Mouse (Mus musculus): ENCODE measurements around the gene Gm28710. TPM values are rescaled to one million over a fixed set of nuclear protein-coding genes. Genes with fewer than 3 reads are reported as not detected.

Gene Gm28710
- total and polyA plus RNA-seq, 2 experiments from 2014 or later, result not detected

DNA sequence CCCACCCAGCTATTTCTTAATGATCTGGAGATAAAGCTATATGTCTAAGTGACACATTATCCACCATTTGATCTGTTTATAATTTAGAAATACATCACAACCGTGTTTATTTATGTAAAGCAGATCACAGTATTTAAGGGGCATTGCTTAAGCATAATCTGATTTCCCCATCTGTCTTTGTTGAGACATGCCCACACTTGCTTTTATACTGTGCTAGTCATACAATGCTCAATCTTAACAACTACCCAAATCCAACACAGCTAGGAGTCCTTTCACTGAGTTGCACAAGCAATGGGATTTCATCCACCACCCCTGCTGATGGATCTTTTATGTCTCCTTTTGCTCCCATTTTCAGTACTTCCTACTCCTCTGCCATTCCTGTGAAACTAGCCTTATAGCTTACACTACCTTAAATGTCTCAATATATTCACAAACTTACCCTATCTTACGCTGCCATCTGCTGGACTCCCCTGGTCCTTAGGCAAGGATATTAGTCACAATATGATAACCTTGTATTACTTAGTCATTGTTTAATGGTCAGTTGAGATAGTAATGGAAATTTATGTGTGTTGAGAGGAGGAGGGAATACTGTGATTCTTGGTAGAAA is 77.8 kb downstream of the Gm28710 start:
- ATAC-seq, result peak; percentile 82
- no peaks in the 10 kb centered on the region for H3K4me1 ChIP-seq (ENCODE audit: insufficient read depth)

GRCm38 (mm10) chr5:16894161-16894560 is 102.6 kb downstream of the Gm28710 start:
- H3K27me3 ChIP-seq (ENCODE audit: insufficient read depth, low read length), result no peaks in the 10 kb centered on the region
- 16% methylated on average over 1 of the region's 1 CpGs for WGBS
- H3K4me1 ChIP-seq (ENCODE audit: insufficient read depth), result no peaks in the 10 kb centered on the region
- ATAC-seq (no peak), DNase-seq (peak; percentile 18)
- no peaks in the 10 kb centered on the region for H3K36me3 ChIP-seq (ENCODE audit: insufficient read depth)
- H3K4me2 ChIP-seq (ENCODE audit: low read depth), result no peak overlapping the region
- no peak overlapping the region for H3K4me3 ChIP-seq (ENCODE audit: low read depth, low read length)
- TF ChIP-seq CTCF (IDR thresholded peaks at IDR 0.05; ENCODE audit: low read depth), result peak; percentile 13; the same call in 1 of the 2 replicates
- H3K9ac ChIP-seq, result no peak overlapping the region
- H3K9me3 ChIP-seq (ENCODE audit: low read length), result no peaks in the 10 kb centered on the region
- H3K27ac ChIP-seq (ENCODE audit: low read depth, low read length), result no peak overlapping the region

More for the DNA sequence above, 77.8 kb downstream of the Gm28710 start:
- peak; percentile 79 for DNase-seq
- 54% methylated on average over 2 of the region's 2 CpGs for WGBS
- Histone ChIP-seq H3K4me2 (ENCODE audit: low read depth) (no peak overlapping the region), H3K9ac (no peak overlapping the region), H3K27me3 (ENCODE audit: insufficient read depth, low read length) (no peaks in the 10 kb centered on the region), H3K4me3 (ENCODE audit: low read depth, low read length) (no peak overlapping the region), H3K27ac (ENCODE audit: low read depth, low read length) (no peak overlapping the region), H3K9me3 (ENCODE audit: low read length) (no peaks in the 10 kb centered on the region), H3K36me3 (ENCODE audit: insufficient read depth) (no peaks in the 10 kb centered on the region)
- peak; percentile 82 for TF ChIP-seq CTCF (IDR thresholded peaks at IDR 0.05; ENCODE audit: low read depth)

DNA sequence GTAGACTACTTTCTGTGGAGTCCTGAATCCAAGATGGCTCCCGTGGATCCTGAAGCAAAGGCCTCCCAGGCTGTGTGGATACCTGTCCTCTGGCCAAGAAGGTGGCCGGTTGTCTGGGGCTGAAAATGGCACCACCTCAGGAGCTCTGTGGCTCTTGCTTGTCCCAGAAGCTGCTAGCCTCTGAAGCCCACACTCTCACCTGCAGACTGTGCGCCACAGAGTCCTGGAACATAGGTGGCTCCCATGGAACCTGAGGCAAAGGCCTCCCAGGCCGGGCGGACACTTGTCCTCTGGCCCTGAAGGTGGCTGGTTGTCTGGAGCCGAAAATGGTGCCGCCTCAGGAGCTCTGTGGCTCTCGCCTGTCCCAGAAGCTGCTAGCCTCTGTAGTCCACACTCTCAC is 128.2 kb downstream of the Gm28710 start:
- Histone ChIP-seq H3K27ac (ENCODE audit: low read depth, low read length) (no peak overlapping the region), H3K36me3 (ENCODE audit: insufficient read depth) (no peaks in the 10 kb centered on the region), H3K9me3 (ENCODE audit: low read length) (no peaks in the 10 kb centered on the region), H3K4me2 (ENCODE audit: low read depth) (no peak overlapping the region), H3K4me1 (ENCODE audit: insufficient read depth) (no peaks in the 10 kb centered on the region), H3K4me3 (ENCODE audit: low read depth, low read length) (no peak overlapping the region), H3K27me3 (ENCODE audit: insufficient read depth, low read length) (no peaks in the 10 kb centered on the region), H3K9ac (no peak overlapping the region)
- DNase-seq (no peak), ATAC-seq (no peak)
- no peak for TF ChIP-seq CTCF (IDR thresholded peaks at IDR 0.05; ENCODE audit: low read depth)
- 97% methylated on average over 8 of the region's 8 CpGs for WGBS

DNA sequence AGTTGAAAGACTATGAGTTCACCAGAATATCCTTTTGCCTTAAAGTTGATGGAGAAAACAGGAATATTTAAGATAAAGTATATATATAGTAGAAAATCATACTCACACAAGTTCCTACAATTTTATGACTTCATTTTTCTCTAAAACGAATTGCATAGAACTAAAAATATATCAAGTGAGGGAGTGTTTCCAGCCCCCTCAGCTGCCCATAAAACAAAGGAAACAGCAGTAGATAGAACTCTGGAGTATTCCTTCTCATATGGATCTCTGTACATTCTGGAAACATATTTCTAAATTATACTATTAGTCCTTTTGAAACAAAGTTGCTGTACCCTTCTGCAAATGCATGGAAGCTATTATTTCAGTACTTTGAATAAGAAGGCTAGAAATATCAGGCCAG is 130.9 kb downstream of the Gm28710 start:
- no peak overlapping the region for H3K9ac ChIP-seq
- no peak overlapping the region for H3K4me2 ChIP-seq (ENCODE audit: low read depth)
- no peak overlapping the region for H3K4me3 ChIP-seq (ENCODE audit: low read depth, low read length)
- no peak for TF ChIP-seq CTCF (IDR thresholded peaks at IDR 0.05; ENCODE audit: low read depth)
- no peaks in the 10 kb centered on the region for H3K4me1 ChIP-seq (ENCODE audit: insufficient read depth)
- no peak for ATAC-seq
- H3K27me3 ChIP-seq (ENCODE audit: insufficient read depth, low read length), result no peaks in the 10 kb centered on the region
- WGBS, result 63% methylated on average over 1 of the region's 1 CpGs
- DNase-seq, result no peak
- no peaks in the 10 kb centered on the region for H3K9me3 ChIP-seq (ENCODE audit: low read length)
- H3K36me3 ChIP-seq (ENCODE audit: insufficient read depth), result no peaks in the 10 kb centered on the region
- no peak overlapping the region for H3K27ac ChIP-seq (ENCODE audit: low read depth, low read length)

Other genes starting within 250 kb of the Gm28710 start
- gene Hgf, start 238.3 kb upstream of the Gm28710 start, total RNA-seq (2014; rRNA removed), result 3.5 TPM in 2 replicates
- gene Hgf, start 238.3 kb upstream of the Gm28710 start, polyA plus RNA-seq (2015; fragmentation: Nextera tagmentation; extraction: Ambion mirVana), result 1.5 and 1.7 TPM in 2 replicates

Data from forebrain, postnatal 0 days (tissue).